Mouse (Mus musculus): Measurements from ENCODE around the gene Ppara. TPM values are rescaled to one million over a fixed set of nuclear protein-coding genes. Genes with fewer than 3 reads are reported as not detected.

Ppara gene
- polyA plus RNA-seq, 1 experiment: 1.1 TPM

- 60% methylated on average over 3 of the region's 3 CpGs for WGBS
- H3K4me1 ChIP-seq (ENCODE audit: control insufficient read depth, insufficient read depth, low read length): peaks cover 3% of the 10 kb centered on the region
- no peaks in the 10 kb centered on the region for H3K27me3 ChIP-seq (ENCODE audit: control insufficient read depth, insufficient read depth, low read length)
- peak; percentile 15; the same call in 1 of the 2 replicates for TF ChIP-seq CTCF (IDR thresholded peaks at IDR 0.05; ENCODE audit: borderline replicate concordance, insufficient read depth, low read depth, low read length)
- no peak for TF ChIP-seq POLR2A (IDR thresholded peaks at IDR 0.05; ENCODE audit: borderline replicate concordance, insufficient read depth, low read length)
- no peak overlapping the region for H3K4me3 ChIP-seq (replicated peaks; ENCODE audit: insufficient read depth, low read depth, low read length)
- DNase-seq: no peak
- H3K27ac ChIP-seq (ENCODE audit: insufficient read depth, low read length): no peak overlapping the region
Measured at GRCm38 (mm10) chr15:85835335-85835734, 100.6 kb downstream of the Ppara start.

GRCm38 (mm10) chr15:85836887-85837286, 102.1 kb downstream of the Ppara start:
- H3K4me3 ChIP-seq (replicated peaks; ENCODE audit: insufficient read depth, low read depth, low read length): no peak overlapping the region
- WGBS: 92% methylated on average over 5 of the region's 5 CpGs

DNA sequence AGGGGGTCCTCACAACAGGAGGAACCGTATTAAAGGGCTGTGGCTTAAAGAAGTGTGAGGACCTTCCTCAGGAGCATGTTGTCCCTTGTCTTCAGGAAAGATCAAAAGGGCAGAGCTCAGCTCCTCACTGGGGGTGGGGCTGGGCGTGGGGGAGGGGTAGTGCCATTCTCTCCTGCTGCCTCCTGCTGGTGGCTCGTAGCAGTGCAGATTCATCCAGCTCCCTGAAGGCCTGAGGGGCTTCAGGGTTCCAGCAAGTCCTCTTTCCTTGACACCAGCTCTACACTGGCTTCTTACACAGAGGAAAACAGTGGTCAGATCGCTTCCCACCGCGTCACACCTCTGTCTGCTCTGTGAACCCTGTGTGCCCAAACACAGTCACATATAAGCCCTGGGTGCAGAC, 106.2 kb downstream of the Ppara start:
- Histone ChIP-seq H3K27ac (ENCODE audit: insufficient read depth, low read length) (no peak overlapping the region), H3K27me3 (ENCODE audit: control insufficient read depth, insufficient read depth, low read length) (no peaks in the 10 kb centered on the region), H3K4me1 (ENCODE audit: control insufficient read depth, insufficient read depth, low read length) (peaks cover 15% of the 10 kb centered on the region), H3K4me3 (replicated peaks; ENCODE audit: insufficient read depth, low read depth, low read length) (no peak overlapping the region)
- TF ChIP-seq CTCF (IDR thresholded peaks at IDR 0.05; ENCODE audit: borderline replicate concordance, insufficient read depth, low read depth, low read length): peak; percentile 49
- TF ChIP-seq POLR2A (IDR thresholded peaks at IDR 0.05; ENCODE audit: borderline replicate concordance, insufficient read depth, low read length): no peak
- DNase-seq: no peak
- 47% methylated on average over 6 of the region's 6 CpGs for WGBS

More at GRCm38 (mm10) chr15:85836887-85837286, 102.1 kb downstream of the Ppara start:
- no peak overlapping the region for H3K27ac ChIP-seq (ENCODE audit: insufficient read depth, low read length)
- peaks cover 3% of the 10 kb centered on the region for H3K4me1 ChIP-seq (ENCODE audit: control insufficient read depth, insufficient read depth, low read length)
- TF ChIP-seq CTCF (IDR thresholded peaks at IDR 0.05; ENCODE audit: borderline replicate concordance, insufficient read depth, low read depth, low read length) (no peak), POLR2A (IDR thresholded peaks at IDR 0.05; ENCODE audit: borderline replicate concordance, insufficient read depth, low read length) (no peak)
- DNase-seq: no peak
- no peaks in the 10 kb centered on the region for H3K27me3 ChIP-seq (ENCODE audit: control insufficient read depth, insufficient read depth, low read length)

DNA sequence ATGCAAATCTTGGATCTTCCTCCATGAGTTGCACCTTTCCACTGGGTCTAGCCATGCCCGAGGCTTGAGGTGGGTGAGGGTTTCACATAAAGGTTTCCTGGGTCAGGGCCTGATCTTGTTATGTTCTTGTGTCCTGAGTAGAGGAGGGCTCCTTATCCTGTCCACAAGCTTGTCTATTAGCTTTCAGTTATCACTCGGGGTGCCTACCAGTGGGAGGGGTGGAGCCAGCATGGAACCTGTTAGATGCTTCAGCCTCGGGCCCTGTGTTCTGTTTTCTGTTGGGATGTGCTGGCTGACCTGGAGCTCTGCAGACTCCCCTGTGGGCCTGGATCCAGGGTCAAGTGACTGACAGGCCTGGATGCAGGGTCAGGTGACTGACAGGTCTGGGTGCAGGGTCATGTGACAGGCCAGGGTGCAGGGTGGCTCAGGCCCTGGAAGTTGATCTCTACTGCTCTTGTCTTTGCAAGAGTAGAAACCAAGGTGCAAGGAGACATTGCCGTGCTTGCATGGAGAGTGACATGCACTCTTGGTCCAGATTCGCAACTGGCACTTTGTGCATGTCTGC, 107.1 kb downstream of the Ppara start:
- Histone ChIP-seq H3K27ac (ENCODE audit: insufficient read depth, low read length) (no peak overlapping the region), H3K4me3 (replicated peaks; ENCODE audit: insufficient read depth, low read depth, low read length) (no peak overlapping the region), H3K27me3 (ENCODE audit: control insufficient read depth, insufficient read depth, low read length) (no peaks in the 10 kb centered on the region), H3K4me1 (ENCODE audit: control insufficient read depth, insufficient read depth, low read length) (peaks cover 15% of the 10 kb centered on the region)
- no peak for DNase-seq
- TF ChIP-seq CTCF (IDR thresholded peaks at IDR 0.05; ENCODE audit: borderline replicate concordance, insufficient read depth, low read depth, low read length) (no peak), POLR2A (IDR thresholded peaks at IDR 0.05; ENCODE audit: borderline replicate concordance, insufficient read depth, low read length) (no peak)
- WGBS: 82% methylated on average over 5 of the region's 5 CpGs

DNA sequence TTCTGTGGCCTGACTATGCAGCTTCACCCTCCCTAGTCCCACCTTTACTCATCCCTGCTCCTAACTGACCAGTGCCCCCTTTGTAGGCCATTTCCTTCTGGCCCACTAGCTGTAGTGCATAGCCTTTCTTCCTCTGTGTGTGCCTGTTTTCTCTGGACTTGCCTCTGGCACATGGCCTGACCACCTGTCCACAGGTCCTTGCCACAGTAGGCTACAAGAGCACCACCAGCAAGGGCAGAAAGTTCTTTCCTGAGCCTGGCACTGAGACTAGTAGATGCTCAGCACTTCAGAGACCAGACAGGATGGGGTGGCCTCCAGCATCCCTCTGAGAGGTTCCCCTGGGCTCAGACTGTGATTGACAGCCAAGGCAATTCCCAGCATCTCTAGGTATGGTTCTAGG, 110.3 kb downstream of the Ppara start:
- no peak overlapping the region for H3K4me3 ChIP-seq (replicated peaks; ENCODE audit: insufficient read depth, low read depth, low read length)
- H3K4me1 ChIP-seq (ENCODE audit: control insufficient read depth, insufficient read depth, low read length): peaks cover 15% of the 10 kb centered on the region
- H3K27ac ChIP-seq (ENCODE audit: insufficient read depth, low read length): no peak overlapping the region
- H3K27me3 ChIP-seq (ENCODE audit: control insufficient read depth, insufficient read depth, low read length): no peaks in the 10 kb centered on the region
- DNase-seq: peak; percentile 59 to 79
- TF ChIP-seq POLR2A (IDR thresholded peaks at IDR 0.05; ENCODE audit: borderline replicate concordance, insufficient read depth, low read length): no peak
- no peak for TF ChIP-seq CTCF (IDR thresholded peaks at IDR 0.05; ENCODE audit: borderline replicate concordance, insufficient read depth, low read depth, low read length)

GRCm38 (mm10) chr15:85851656-85852392, 117.0 kb downstream of the Ppara start:
- Histone ChIP-seq H3K4me1 (ENCODE audit: control insufficient read depth, insufficient read depth, low read length) (peaks cover 7% of the 10 kb centered on the region), H3K27ac (ENCODE audit: insufficient read depth, low read length) (no peak overlapping the region), H3K27me3 (ENCODE audit: control insufficient read depth, insufficient read depth, low read length) (no peaks in the 10 kb centered on the region), H3K4me3 (replicated peaks; ENCODE audit: insufficient read depth, low read depth, low read length) (no peak overlapping the region)
- WGBS: 39% methylated on average over 12 of the region's 12 CpGs
- TF ChIP-seq CTCF (IDR thresholded peaks at IDR 0.05; ENCODE audit: borderline replicate concordance, insufficient read depth, low read depth, low read length) (no peak; the same call in 1 of the 2 replicates), POLR2A (IDR thresholded peaks at IDR 0.05; ENCODE audit: borderline replicate concordance, insufficient read depth, low read length) (no peak)
- peak; percentile 45 to 46 for DNase-seq

Other genes starting within 250 kb of the Ppara start
- not detected in 2 replicates for gene 7530416G11Rik, start 231.8 kb upstream of the Ppara start, polyA plus RNA-seq (2012; rRNA removed)
- 11.1 and 14.7 TPM in 2 replicates for gene Wnt7b, start 152.5 kb upstream of the Ppara start, polyA plus RNA-seq (2012; rRNA removed)
- 21.6 and 24.1 TPM in 2 replicates for gene Cdpf1, start 76.7 kb downstream of the Ppara start, polyA plus RNA-seq (2012; rRNA removed)
- 0.21 and 0.25 TPM in 2 replicates for gene Pkdrej, start 86.8 kb downstream of the Ppara start, polyA plus RNA-seq (2012; rRNA removed)
- 5.1 and 6.1 TPM in 2 replicates for gene Ttc38, start 97.3 kb downstream of the Ppara start, polyA plus RNA-seq (2012; rRNA removed)
- gene Gtse1, start 124.8 kb downstream of the Ppara start, polyA plus RNA-seq (2012; rRNA removed): 0.64 and 0.79 TPM in 2 replicates
- 72.9 and 73.4 TPM in 2 replicates for gene Trmu, start 144.3 kb downstream of the Ppara start, polyA plus RNA-seq (2012; rRNA removed)